Comparison of ENCODE assay signal across 9 mouse cellular contexts in the genomic region with DNA sequence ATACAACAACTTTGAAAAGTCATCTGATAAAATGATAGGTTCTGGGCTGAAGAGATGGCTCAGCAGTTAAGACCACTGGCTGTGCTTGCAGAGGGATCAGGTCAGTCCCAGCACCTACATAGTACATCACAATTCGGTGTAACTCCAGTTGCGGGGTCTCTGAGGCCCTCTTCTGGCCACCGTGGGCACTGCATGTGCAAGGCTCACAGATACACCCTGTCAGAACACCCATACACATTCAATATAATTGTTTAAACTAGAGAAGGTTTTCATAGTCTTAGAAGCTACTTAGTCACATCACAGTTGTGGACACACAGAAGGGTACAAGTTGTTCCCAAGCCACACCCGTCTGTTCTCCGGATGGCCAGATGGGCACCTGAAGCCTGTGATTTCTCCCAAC.
DNase-seq lines count a peak whose midpoint lies in the region; ATAC-seq and TF ChIP-seq lines count a peak whose summit lies in the region.
"Had no signal": no experiment of that assay in that cellular context is flagged by ENCODE, and none has a peak within 500 bp of the region (broad histone marks: within the 10 kb centered on the region; RNA-seq: fewer than 3 reads in every experiment).

No protein-coding gene starts in this region.

- H3K4me3 ChIP-seq in cerebellum, adult 2 months (replicated peaks; ENCODE audit: insufficient read depth, low read depth, low read length) = no peak overlapping the region
- no peak overlapping the region for H3K4me3 ChIP-seq in liver, postnatal 0 days (ENCODE audit: low read depth, low read length)
- H3K4me3 ChIP-seq: limb, embryonic 13.5 days had no signal

- no peak for ATAC-seq in liver, postnatal 0 days

- no peak overlapping the region for H3K9ac ChIP-seq in liver, postnatal 0 days (replicated peaks)
- H3K9ac ChIP-seq: limb, embryonic 13.5 days had no signal

- 36% methylated on average over 5 of the region's 5 CpGs for WGBS in cerebellum, adult 2 months
- WGBS in liver, postnatal 0 days (ENCODE audit: insufficient replicate concordance) = 65% methylated on average over 5 of the region's 5 CpGs

- peaks cover 24% of the 10 kb centered on the region for H3K4me1 ChIP-seq in cerebellum, adult 2 months (ENCODE audit: control insufficient read depth, insufficient read depth, low read length)
- H3K4me1 ChIP-seq in liver, postnatal 0 days (ENCODE audit: insufficient read depth) = 0 out of 2 replicates have a peak, but pooled peaks cover 4% of the 10 kb centered on the region

- peak; percentile 61; the same call in 1 of the 2 replicates for TF ChIP-seq CTCF in cerebellum, adult 2 months (IDR thresholded peaks at IDR 0.05; ENCODE audit: borderline replicate concordance, insufficient read depth, low read depth, low read length)
- TF ChIP-seq CTCF in liver, postnatal 0 days (IDR thresholded peaks at IDR 0.05; ENCODE audit: low read depth) = peak; percentile 62

- no peaks in the 10 kb centered on the region for H3K27me3 ChIP-seq in cerebellum, adult 2 months (ENCODE audit: control insufficient read depth, insufficient read depth, low read length)
- H3K27me3 ChIP-seq in liver, postnatal 0 days (ENCODE audit: insufficient read depth, low read length) = no peaks in the 10 kb centered on the region
- H3K27me3 ChIP-seq: limb, embryonic 13.5 days had no signal

- TF ChIP-seq POLR2A in cerebellum, adult 2 months (IDR thresholded peaks at IDR 0.05; ENCODE audit: borderline replicate concordance, insufficient read depth, low read length) = no peak

- TF ChIP-seq EP300 in liver, postnatal 0 days (IDR thresholded peaks at IDR 0.05; ENCODE audit: low read depth) = no peak

- H3K9me3 ChIP-seq in liver, postnatal 0 days (ENCODE audit: low read length) = no peaks in the 10 kb centered on the region
- H3K9me3 ChIP-seq: limb, embryonic 13.5 days had no signal

- H3K27ac ChIP-seq in cerebellum, adult 2 months (ENCODE audit: insufficient read depth, low read length) = no peak overlapping the region
- H3K27ac ChIP-seq in liver, postnatal 0 days (ENCODE audit: low read depth) = no peak overlapping the region
- H3K27ac ChIP-seq: limb, embryonic 13.5 days had no signal

- peak; percentile 45 for DNase-seq in embryo, embryonic 9.5 days (ENCODE audit: extremely low spot score)
- no peak for DNase-seq in embryo, embryonic 10 days (ENCODE audit: low spot score)
- peak; percentile 46 for DNase-seq in ovary, postnatal 36 days (ENCODE audit: low spot score)
- DNase-seq in ovary, adult 18-20 months (ENCODE audit: low spot score) = no peak
- DNase-seq in cerebellum, adult 2 months = peak; percentile 46 to 62
- peak; percentile 40 for DNase-seq in liver, postnatal 0 days
- no peak for DNase-seq in layer of hippocampus, adult 11-12 months (ENCODE audit: low spot score)
- no peak for DNase-seq in layer of hippocampus, postnatal 36 days

- H3K36me3 ChIP-seq in liver, postnatal 0 days (replicated peaks; ENCODE audit: insufficient read depth, low read length) = no peaks in the 10 kb centered on the region
- H3K36me3 ChIP-seq: limb, embryonic 13.5 days had no signal

- H3K4me2 ChIP-seq in liver, postnatal 0 days (ENCODE audit: low read depth, low read length) = no peak overlapping the region
- H3K4me2 ChIP-seq: limb, embryonic 13.5 days had no signal

Comparison
In these comparisons a context has a peak if more than half of its experiments do, and no peak if none do; other contexts are left out.
1. DNase-seq: peak in embryo, embryonic 9.5 days (single experiment), ovary, postnatal 36 days (single experiment), cerebellum, adult 2 months (2 of 2) and liver, postnatal 0 days (single experiment); none in embryo, embryonic 10 days (single experiment), ovary, adult 18-20 months (single experiment), layer of hippocampus, adult 11-12 months (single experiment) and layer of hippocampus, postnatal 36 days (0 of 2).